Mouse (Mus musculus) heart, adult 2 months (tissue): ENCODE measurements around the gene Gm38392.

Source experiments
- CTCF ChIP-seq: fragments of 200-600 bp; IDR thresholded peaks from 2 replicates; pipeline ENCODE4 v1.8.1; 2022; ENCODE audit warnings: antibody characterized with exemption, mild to moderate bottlenecking, moderate library complexity
- POLR2A ChIP-seq: fragments of 200-500 bp; IDR thresholded peaks from 2 replicates; pipeline ENCODE4 v1.6.1; 2011; ENCODE audit warnings: mild to moderate bottlenecking, low read depth, low read length, control low read depth; ENCODE audit not compliant: insufficient read depth

DNA sequence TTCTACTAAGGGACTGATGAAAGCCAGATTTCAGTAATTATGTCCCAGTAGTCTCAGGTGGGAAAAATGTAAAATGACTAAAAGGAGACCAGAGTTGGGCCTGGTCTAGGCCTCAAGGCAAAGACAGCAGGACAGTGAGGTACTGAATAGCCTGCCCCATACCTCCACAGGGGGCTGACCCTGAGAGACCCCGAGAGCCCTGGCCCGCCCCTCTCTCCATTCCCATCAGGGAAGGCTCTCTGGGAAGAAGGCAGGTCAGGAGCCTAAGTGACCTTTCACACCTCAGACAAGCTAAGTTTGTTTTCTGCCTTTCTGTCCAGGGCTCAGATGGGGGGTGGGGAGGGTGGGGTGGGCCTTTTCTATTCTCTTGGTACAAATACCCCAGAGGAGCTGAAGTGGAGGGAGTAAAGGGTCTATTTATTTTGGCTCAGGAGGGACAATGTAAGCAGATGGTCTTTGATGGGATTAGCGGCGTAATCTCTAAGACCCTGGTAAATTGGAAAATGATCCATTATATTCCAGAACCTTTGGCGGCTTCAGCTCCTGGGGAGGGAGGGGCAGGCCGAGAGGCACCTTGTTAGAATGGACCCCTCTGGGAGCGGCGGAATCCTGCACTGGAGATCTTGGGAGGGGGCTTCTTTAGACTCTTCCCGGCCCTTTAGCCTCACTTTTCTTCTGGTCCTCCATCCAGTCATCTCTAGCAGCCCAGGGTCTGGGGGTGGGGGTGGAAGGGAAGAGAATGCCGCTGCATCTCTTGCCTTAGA is 89.1 kb downstream of the Gm38392 start:
- no peak for TF ChIP-seq CTCF
- TF ChIP-seq POLR2A: no peak
